Mouse (Mus musculus) ovary, postnatal 10 days (tissue): Measurements from ENCODE around the gene Adamts1.

Source experiments
- DNase-seq: peaks from one replicate; pipeline ENCODE4 v3.0.0; 2022; ENCODE audit warnings: low spot score

Adamts1 gene

DNA sequence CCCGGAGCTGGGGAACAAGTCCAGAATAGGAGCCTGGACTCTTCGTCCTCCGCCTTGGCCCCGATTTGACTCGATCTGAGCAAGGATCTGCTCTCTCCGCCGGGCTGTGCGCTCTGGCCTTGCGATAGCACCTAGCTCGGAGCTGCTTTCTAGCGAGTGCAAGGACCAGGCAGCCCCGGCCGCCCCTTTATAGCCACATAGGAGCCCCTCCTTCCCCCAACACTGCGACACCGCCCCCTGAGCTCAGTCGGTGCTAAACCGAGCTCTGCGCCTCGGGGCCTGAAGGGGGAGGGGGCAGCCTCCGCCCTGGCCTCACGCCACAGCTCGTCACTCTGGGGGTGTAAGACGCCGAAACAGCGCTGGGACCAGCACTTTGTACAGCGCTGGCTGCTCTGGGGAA, at the start of gene Adamts1:
Gene Adamts1 (minus strand): TSS at position 160 of the 400 bp plus-strand sequence.
- peak; percentile 80 for DNase-seq

DNA sequence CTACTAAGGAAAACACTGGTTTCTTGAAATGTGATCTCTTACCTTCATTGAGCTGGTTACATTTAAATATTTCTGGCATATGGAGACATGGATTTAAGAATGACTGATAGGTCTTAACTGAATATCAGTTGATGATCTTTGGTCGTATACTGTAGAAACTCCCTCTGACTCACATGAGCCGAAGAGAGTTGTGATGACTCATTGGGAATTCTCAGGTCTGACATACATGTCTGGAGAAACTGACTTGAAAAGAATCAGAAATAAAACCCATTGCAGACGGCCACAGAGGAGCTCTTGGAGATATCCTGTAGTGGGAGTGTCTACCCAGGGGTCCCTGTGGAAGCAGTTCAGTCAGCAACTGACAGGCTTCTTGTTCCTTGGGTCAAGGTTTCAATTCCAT, 24.2 kb upstream of the Adamts1 start:
- no peak for DNase-seq

DNA sequence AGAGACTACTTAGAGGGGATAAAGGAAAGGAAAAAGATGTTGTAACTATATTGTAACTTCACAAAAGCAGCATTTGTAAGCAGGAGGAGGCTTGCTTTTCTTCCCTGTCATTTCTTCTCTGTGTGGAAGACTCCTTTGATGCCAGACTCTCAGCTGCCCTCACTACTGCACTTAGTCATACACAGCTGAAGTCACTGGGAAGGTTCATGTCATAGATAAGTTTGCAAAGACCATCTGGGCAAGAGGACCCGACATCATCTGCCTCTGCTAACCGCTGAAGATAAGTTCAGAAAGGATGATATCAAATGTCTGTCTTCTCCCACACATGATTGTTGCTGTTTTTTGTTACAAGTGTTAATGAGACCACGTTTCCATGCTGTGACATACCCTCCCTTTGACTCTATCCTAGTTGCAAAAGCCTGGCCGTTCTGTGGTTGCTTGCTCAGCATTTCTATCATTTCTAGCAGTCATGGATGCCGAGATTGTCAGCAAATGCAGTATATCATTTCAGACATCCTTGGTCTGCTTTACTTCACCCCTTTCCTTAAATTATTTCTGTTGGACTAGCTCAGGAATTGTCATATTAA, 19.5 kb upstream of the Adamts1 start:
- DNase-seq: no peak

DNA sequence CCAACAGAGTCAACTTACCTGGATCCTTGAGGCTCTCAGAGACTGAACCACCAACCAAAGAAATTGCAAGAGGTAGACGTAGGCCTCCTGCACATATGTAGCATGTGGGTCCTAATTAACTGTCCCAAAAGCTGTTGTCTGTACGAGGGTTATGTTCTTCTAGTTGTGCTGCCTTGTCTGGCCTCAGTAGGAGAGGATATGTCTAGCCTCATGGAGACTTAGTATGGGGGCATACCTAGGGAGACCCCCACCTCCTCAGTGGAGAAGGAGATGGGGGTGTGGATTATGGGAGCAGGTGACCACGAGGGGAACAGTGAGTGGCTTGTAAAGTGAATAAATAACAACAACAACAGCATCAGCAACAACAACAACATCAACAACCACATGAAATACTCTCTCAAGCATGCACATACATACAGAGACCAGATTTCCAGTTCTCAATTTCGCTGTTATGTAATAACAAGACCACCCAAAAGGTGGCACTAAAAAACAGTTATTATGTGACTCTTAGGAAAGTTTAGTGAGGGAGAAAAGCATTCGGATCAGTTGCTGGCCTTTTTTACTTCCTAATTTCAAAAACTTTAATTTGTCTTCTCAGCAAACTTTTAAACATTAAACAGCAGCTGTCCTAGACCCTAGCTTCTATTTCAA, 17.0 kb upstream of the Adamts1 start:
- DNase-seq: no peak

DNA sequence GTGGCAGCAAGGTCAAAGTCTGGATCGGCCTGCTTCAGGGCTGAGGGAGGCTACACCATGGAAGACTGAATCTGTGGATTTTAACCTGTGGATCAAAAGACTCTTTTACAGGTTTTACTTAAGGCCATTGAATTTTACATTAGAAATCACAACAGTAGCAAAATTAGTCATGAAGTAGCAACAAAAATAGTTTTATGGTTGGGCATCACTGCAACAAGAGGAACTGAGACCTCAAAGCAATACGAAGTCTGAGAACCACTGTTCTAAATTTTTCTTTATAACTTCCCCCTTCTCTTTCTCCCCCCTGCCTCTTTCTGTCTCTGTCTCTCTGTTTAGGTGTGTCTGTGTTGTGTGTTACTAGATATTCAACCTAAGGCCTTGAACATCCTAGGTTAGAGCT, 11.2 kb upstream of the Adamts1 start:
- DNase-seq: no peak

DNA sequence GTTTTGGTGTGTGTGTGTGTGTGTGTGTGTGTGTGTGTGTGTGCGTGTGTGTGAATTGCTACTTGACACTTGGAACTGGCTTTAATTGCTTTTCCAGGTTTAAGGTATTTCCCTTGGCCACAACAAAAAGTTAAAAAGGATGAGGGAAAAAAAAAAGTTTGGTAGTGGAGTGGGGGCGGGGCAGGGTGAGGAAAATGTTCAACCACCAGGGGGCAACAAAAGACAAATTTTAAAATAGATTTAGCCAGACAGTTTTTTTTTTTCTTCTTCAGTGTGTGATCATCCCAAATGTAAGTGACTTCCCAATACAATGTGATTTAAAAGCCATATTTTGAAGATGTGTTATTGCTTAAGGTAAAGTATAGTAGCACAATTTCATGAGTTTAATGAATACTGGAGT, 4.7 kb upstream of the Adamts1 start:
- no peak for DNase-seq

DNA sequence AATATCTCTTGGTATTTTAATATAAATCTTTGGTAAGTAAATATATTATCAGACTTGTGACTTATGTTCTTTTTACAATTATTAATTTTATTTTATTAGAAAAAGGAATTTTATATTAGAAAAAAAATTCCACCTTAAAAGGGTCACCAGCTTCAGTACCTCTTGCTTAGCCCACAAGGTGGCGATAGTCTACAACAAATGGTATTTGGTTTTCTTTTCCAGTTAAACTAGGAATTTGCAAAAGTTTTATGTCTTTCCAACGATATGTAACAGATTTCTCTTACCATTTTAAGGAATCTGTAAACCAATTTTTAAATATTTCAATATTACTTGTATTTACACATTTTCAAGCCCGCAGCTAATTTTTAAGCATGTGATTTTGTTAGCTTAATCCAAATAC, 4.2 kb upstream of the Adamts1 start:
- no peak for DNase-seq

DNA sequence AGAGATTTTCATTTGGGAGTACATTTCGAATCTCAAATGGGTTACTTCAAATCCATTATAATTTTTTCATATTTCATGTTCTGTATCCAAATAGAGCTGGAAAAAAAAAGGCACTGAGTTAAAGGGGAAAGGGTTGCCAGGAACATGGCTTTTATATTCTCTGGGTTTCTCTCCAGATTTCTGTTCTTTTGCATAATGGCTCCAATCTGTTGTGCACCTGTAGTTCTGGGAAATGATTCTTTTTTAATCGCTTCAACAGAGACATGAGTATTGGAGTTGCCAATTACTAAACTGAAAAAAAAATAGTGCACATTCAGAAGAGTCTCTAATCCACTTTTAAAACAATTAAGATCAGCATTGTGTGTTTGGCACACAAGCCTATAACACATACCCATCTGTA, 2.7 kb upstream of the Adamts1 start:
- no peak for DNase-seq

DNA sequence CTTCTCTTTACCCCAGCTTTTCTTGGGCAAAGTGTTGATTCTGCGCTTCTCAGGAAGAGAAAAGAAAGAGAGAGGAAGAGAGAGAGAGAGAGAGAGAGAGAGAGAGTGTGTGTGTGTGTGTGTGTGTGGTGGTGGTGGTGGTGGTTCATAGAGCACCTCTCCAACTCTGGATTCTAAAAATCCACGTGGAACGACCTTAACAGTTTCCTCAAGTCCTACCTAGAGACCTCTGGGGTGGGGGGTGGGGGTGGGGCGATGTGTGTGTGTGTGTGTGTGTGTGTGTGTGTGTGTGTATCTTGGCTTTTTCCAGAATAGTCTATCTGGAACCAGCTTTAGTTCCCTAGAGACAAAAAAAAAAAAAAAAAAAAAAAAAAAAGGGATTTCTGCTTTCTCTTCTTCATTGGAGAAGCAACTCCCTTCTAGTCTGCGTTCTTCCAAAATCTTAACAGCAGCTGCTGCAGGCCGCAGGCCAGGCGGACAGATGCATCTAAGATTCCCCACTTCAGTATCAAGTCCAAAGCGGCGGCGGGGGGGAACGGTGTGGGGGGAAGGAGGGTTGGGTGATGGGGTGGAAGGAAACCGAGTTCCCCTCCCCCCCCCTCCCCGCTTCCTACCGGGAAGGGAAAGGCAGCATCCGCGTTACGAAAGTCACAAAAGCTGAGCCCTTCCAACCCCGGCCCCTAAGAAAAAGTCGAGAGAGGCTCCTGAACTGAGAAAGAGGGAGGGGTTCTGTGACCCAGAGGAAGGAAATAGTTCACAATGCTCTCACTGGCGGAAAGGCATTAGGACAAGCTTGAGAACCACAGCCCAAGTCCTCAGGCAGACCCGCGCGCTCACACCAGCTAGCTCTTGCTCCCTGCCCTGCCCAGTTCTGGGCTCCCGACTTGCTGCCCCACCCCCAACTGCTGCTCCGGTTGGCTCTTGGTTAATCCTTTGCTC, 969 bp upstream of the Adamts1 start:
- DNase-seq: peak; percentile 52

DNA sequence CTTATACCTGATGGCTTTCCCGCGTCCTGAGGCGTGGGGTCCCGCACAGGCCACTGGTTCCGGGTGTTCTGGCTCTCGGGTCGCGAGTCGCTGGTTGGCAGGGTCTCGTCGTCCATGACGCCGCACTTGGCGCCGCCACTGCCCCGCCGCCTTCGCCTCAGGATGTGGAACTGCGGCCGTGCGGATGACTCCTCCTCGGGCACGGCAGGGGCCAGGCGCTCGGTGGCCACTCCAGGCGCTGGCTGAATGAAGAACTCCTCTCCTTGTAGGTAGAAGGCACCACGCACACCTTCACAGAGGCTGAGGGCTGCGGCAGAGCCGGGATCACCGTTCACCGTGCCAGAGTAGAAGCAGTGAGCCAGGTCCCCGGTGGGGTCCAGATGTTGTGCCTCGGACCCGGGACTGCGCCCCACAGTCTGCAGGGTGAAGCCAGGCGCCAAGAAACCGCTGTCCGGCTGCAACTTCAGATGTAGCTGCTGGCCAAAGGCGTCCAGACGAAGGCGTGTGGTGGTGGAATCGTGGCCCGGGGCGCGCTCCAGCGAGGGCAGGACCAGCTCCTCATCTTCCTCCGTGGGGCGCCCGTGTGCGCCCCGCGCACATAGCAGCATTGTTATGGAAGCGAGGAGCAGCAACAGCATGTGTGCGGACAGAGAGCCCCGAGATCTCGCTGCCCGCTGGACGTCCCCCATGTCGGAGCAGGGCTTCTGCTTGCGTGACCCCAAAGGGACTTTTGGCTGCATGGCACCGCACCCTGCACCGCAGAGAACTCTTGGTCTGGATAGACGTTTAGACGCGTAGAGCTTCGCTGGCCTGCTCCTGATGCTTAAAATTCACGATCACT, 722 bp downstream of the Adamts1 start:
- peak; percentile 26 for DNase-seq

DNA sequence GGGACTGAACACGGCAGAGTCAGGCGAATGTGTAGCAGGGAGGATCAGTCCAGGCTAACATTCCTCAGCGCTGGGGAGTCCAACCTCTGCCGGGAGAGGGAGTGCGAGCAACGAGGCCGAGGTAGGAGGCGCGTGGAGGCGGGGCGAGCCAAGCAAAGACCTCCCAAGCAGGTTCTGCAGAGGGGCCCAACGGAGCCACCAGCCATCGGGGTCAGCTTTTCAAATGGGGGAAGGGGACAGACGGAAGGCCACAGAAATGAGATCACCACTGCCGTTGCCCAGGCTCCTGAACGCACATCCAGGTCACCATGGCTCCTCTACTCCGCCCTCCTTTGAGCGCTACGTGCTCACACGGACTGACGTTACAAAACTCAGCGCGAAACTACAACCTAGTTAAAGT, 1.7 kb downstream of the Adamts1 start:
- peak; percentile 58 for DNase-seq

DNA sequence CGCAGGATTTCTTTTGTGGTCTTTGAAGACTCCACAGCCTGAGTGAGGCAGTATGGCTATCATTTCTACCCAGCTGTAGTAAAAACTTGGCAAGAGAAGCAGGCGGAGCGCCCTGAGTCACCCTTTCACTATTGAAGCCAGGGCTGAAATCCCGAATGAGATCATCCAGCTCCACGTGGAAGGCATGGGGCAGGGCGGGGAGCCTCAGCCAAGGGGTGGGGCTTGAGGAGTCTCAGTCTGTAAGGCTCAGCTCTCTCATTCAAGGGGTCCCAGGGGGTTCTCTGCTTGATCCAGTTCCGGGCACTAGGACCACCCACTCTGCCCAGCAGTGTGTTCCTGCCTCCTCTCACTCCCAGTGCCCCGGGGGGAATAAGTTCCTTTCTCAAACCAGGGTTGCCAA, 2.2 kb downstream of the Adamts1 start:
- DNase-seq: peak; percentile 62

DNA sequence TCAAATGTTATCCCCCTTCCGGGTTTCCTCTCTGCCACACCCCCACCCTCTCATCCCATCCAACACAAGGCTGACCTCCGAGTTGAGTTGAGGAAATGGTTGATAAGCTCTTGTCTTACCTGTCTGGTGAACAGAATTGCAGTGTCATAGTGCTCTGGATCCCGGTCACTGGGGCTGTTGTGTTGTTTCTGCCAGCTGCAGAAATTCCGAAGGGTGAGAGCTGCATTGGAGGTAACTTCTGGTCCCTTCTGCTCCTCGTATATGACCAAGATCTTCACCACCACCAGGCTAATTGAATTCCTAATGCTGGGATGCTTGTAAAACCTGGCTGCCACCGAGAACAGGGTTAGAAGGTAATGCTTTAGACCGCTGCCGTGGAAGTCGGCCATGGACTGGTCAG, 2.9 kb downstream of the Adamts1 start:
- DNase-seq: no peak

DNA sequence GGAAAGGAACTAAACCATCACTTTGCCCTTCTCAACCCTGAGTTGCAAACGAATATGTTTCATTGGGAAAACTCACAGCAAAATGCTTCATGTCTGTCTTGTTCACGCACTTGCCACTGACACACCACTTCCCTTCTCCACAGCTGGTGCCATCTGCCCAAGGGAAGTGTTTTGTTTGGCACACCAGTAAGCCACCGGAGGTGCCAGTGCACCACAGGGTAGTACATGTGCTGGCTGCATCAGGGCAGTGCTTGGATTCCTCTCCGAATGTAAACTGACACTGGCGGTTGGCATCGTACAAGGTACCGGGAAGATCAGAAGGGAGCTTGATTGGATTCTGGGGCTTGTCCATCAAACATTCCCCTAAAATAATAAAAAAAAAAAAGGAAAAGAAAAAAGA, 4.6 kb downstream of the Adamts1 start:
- no peak for DNase-seq

DNA sequence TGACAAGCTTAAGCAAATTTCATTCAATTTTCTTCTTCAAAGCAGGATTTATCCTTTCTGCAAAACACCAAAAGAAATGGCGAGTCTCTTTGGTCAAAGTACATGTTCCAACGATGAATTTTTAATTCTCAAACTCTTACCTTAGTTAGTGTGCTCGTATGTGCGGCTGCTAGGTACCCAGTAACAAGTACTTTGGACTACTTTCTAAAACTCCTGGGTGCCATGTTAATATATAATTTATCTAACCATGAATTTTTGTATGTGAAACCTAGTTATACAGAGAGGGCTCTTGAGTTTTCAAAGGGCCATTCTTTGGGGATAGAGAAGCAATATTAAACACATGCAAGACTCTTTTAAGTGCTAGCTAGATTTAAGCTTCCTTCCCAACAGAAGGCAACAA, 5.8 kb downstream of the Adamts1 start:
- DNase-seq: no peak

DNA sequence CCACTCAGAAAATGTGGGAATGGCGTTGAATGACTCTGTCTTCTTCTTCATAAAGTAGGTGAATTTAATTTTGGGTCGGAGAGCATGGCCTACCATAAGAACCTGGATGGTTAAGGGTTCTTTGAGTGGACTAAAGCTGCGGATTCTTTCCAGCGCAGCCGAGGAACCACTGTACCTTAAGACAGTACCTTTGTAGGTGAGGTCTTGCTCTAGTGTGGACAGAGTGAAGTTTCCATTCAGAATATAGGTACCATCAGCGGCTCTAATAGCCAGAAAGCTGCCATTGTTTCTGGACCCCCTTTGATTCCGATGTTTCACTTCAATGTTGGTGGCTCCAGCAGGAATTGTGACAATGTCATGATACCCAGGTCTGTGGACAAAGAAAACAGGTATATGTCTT, 7.2 kb downstream of the Adamts1 start:
- no peak for DNase-seq

DNA sequence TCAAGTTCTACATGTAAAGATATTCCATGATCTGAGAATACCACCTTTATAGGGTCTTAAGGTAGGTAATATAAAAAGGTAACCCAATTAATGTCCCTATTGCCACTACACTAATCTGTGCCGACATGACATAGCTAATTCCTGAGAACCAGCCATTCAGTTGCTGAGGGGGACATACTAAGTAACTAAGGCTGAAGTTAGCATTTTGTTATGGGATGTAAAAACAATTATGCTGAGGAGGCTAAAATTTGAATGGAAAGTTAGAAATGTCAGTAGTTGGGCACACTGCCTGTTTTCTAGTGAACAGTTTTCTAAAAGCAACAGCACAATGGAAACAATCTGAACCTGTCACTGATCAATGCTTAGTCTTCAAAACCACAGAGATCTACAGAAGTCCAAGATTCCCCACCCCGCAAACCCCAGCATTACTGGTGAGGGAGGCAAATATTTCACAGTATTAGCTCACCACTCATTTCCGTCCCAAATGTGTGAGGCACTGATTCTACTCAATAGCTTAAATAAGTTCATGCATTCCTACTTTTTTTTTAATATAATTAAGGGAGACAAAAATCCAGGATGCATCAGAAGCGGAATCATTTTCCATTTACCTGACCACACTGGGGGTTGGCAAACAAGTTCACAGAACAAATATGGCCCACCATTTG, 9.6 kb downstream of the Adamts1 start:
- DNase-seq: no peak

DNA sequence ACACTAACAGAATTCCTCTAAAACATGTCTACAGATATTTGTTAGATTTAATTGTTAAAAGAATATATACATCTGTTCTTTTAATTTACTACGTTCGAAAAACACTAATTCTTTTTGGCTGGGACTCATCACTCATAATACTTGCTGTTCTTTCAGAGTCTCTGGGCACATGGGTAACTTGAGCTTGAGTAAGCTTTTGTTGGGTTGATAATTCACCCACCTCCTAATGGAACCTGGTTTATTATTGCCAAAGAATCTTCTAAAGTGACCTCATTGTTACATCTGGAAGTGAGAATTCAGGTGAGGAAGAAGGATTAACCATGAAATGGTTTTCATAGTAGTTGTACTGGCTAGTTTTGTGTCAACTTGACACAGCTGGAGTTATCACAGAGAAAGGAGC, 21.8 kb downstream of the Adamts1 start:
- DNase-seq: no peak

DNA sequence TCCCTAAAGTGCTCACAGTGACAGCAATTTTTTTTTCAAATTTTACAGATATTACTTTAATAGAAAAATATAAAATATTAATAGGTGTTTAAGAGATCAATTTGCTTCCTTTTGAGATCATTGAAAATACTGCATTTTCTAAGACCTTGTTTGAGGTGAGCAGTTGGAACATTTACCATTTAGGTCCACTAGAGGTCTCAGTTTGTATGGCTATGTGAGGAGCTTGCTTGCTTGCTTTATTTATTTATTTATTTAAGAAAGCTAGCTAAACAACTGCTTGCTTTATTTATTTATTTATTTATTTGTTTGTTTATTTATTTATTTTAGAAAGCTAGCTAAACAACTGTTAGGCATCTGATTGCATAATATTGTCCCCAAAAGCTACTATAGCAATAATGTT, 23.1 kb downstream of the Adamts1 start:
- DNase-seq: no peak

DNA sequence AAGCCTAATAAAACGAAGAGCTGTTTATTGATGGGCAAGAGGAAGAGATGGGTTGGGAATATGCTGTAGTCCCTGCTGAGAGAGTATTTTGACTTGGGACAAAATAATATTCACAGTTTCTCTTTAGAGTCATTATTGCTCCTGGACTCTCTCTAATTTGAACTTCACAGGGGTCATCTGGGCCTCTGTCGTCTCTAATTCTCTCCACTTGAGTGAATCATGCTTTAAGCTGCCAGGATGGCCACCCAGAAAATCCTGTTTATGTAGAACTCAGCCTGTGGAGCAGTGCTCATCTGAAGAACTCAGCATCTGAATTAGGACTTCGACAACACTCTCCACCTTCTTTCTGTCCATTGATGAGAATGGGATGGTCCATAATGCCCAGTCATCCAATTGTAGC, 30.6 kb downstream of the Adamts1 start:
- no peak for DNase-seq

DNA sequence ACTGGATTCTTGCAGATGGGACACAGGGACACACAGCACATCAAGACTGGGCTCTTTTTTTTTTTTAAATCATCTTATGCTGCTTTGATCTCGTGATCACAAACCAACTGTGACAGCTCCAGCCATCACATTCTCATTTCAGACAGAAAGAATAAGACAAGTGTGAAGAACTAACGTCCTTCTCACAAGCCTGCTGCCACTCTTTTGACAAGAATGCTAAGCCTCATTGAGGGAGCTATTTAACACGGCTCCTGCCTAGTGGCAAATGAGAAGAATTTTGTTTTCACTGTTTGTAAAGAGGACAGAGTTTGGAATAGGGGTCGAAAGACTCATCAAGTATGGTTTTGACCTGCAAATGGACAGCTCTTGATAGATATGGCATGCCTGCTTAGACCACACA, 35.6 kb downstream of the Adamts1 start:
- no peak for DNase-seq

DNA sequence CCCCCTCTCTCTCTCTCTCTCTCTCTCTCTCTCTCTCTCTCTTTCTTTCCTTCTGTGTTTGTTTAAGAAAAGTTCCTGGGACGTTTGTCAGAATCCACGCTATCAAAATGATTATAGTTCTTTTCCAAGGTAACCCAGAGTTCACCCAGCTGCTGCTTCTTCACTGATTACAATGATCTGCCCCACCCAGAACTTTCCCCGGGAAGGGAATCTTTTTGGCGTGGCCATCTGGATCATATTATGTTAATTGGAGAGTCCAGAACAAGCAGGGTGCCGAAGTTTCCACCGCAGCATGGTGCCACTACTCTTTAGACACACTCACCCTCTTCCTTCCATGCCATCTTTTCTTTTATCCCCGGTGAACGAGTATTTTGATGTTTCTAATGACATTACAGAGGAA, 37.2 kb downstream of the Adamts1 start:
- DNase-seq: no peak
